Mouse (Mus musculus): ENCODE measurements around the gene Mrps18b.

- TF ChIP-seq CTCF (conservative IDR thresholded peaks at IDR 0.05; ENCODE audit: low read length) (peak; percentile 53), POU5F1 (IDR thresholded peaks at IDR 0.05; ENCODE audit: borderline replicate concordance, low read length) (no peak), NANOG (IDR thresholded peaks at IDR 0.05; ENCODE audit: borderline replicate concordance, low read length) (no peak)
These were observed 36.7 kb downstream of the Mrps18b start, which contains the start of gene Dhx16 for GRCm38 (mm10) chr17:35879245-35880057.
